Mouse (Mus musculus) embryonic facial prominence, embryonic 13.5 days (tissue): Measurements from ENCODE around the gene Uhrf1. TPM values are rescaled to one million over a fixed set of nuclear protein-coding genes. Genes with fewer than 3 reads are reported as not detected.

ENCODE experiments used
- ATAC-seq: fragments of 200-750 bp; cut with Nextera tagmentation; 2 replicates; pipeline ENCODE4 v1.8.0; 2017; ENCODE audit warnings: low read depth; ENCODE audit not compliant: insufficient number of reproducible peaks, insufficient read depth, low FRiP score, low TSS enrichment
- H3K27ac ChIP-seq: fragments of 300-500 bp; sonication (generic); 2 replicates; pipeline ENCODE4 v1.5.1; 2015; ENCODE audit warnings: moderate library complexity, mild to moderate bottlenecking, inconsistent platforms
- H3K27me3 ChIP-seq: fragments of 300-500 bp; sonication (generic); 2 replicates; pipeline ENCODE4 v1.6.1; 2015; ENCODE audit warnings: mild to moderate bottlenecking, inconsistent platforms
- H3K36me3 ChIP-seq: fragments of 300-500 bp; sonication (generic); 2 replicates; pipeline ENCODE4 v1.6.1; 2015; ENCODE audit warnings: mild to moderate bottlenecking, inconsistent platforms
- H3K4me1 ChIP-seq: fragments of 300-500 bp; sonication (generic); 2 replicates; pipeline ENCODE4 v1.6.1; 2015; ENCODE audit warnings: inconsistent platforms
- H3K4me2 ChIP-seq: fragments of 300-500 bp; sonication (generic); 2 replicates; pipeline ENCODE4 v1.6.1; 2015; ENCODE audit warnings: moderate library complexity, mild to moderate bottlenecking, inconsistent platforms
- H3K4me3 ChIP-seq: fragments of 300-500 bp; sonication (generic); 2 replicates; pipeline ENCODE4 v1.5.1; 2015; ENCODE audit warnings: mild to moderate bottlenecking, inconsistent platforms
- H3K9ac ChIP-seq: fragments of 300-500 bp; sonication (generic); 2 replicates; pipeline ENCODE4 v1.6.1; 2015; ENCODE audit warnings: mild to moderate bottlenecking, inconsistent platforms
- H3K9me3 ChIP-seq: fragments of 300-500 bp; sonication (generic); 2 replicates; pipeline ENCODE4 v1.6.1; 2016; ENCODE audit warnings: inconsistent platforms
- WGBS: fragments of 180-500 bp; shearing (Covaris S2); methylation state at CpG from one replicate; pipeline ENCODE4 v1.1.7; 2015; ENCODE audit warnings: mixed read lengths; 5-methylcytosine and 5-hydroxymethylcytosine counted together
- polyA plus RNA-seq: library from polyadenylated mRNA; unstranded; fragments of >200 nt; fragmentation: Nextera tagmentation; extraction: Ambion mirVana; gene quantifications from 2 replicates; pipeline ENCODE4 v1.2.1, GENCODE M21; 2015

Uhrf1 gene
- polyA plus RNA-seq, 1 experiment from 2014 or later = 143 TPM

DNA sequence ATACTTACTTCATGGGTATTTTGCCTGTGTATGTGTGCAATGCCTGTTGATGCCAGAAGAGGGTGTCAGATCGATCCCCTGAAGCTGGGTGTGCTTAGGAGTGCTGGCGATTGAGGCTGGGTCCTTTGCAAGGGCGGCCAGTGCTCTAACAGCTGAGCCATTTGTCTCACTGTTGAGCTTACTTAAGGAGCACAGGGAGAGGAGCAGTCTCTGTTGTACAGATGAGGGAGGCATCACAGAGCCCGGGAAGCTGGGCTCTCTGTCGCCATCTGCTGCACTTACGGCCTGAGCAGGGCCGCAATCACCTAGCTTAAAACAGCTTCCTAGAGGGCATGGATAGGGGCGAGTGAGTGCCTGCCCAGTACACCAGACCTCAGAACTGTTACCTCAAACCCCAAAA lies 29.9 kb downstream of the Uhrf1 start:
- H3K4me1 ChIP-seq = peaks cover 30% of the 10 kb centered on the region
- no peak overlapping the region for H3K27ac ChIP-seq
- no peak overlapping the region for H3K4me3 ChIP-seq
- no peak overlapping the region for H3K4me2 ChIP-seq
- WGBS = 51% methylated on average over 8 of the region's 8 CpGs
- no peaks in the 10 kb centered on the region for H3K27me3 ChIP-seq
- no peak overlapping the region for H3K9ac ChIP-seq
- no peak for ATAC-seq
- H3K36me3 ChIP-seq = peaks cover 7% of the 10 kb centered on the region; the same call in 1 of the 2 replicates
- H3K9me3 ChIP-seq = no peaks in the 10 kb centered on the region

DNA sequence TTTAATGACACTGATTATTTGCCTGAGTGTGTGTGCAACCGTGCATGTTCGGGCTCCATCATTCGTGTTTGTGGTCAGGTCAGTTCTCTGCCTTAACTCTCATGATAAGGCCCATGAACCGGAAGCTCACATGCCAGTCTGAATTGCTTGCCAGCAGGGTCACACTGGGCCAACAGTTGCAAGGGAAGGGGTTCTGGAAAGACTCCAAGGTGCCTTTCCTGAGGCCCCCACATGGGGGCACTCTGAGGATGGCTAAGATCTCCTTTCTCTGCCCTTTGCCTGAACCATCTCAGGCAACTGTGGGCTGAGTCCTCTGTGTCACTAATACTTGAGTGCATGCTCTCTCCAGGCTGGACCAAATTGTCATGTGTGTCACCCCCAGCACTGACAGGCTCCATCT lies 34.1 kb downstream of the Uhrf1 start:
- Histone ChIP-seq H3K27me3 (no peaks in the 10 kb centered on the region), H3K9me3 (no peaks in the 10 kb centered on the region), H3K4me2 (no peak overlapping the region), H3K4me1 (peaks cover 6% of the 10 kb centered on the region), H3K36me3 (peaks cover 7% of the 10 kb centered on the region; the same call in 1 of the 2 replicates), H3K27ac (no peak overlapping the region), H3K9ac (no peak overlapping the region), H3K4me3 (no peak overlapping the region)
- 54% methylated on average over 4 of the region's 4 CpGs for WGBS
- no peak for ATAC-seq

DNA sequence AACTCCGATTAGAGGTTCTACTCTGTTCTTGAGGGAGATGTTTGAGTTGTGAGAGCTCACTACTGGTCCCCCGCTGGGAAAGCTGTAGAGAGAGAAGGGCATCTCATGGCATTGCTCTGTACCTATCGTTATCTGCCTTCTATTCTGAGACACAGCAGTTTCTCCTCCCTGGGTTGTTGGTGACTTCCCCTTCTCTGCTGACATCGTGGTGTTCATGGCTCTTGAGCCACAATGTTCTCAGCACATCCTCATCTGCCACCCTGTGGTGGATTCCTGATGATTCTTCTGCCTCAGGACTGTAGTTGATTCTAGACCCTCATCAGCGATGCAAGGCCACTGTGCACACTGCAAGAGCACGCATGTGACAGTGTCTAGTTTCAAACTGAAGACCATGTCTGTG lies 34.7 kb downstream of the Uhrf1 start:
- ATAC-seq = no peak

DNA sequence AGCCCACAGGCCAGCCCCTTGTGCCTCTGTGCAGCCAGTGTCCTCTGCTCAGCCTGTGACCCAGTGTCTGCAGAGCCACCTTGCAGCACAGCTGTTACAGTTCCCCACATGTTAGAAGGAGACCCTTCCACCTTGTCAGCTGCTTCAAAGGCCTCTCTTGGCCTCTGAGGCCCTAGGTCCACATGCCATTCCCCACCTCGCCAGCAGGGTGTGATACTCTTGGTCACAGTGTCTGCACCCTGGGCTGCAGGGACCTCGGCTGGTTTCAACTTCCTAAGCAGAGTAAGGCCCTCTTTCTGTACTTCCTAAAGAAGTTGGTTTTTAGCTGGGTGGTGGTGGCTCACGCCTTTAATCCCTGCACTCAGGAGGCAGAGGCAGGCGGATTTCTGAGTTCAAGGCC lies 35.8 kb downstream of the Uhrf1 start:
- no peaks in the 10 kb centered on the region for H3K9me3 ChIP-seq
- no peak overlapping the region for H3K4me2 ChIP-seq
- no peaks in the 10 kb centered on the region for H3K27me3 ChIP-seq
- H3K4me1 ChIP-seq = peaks cover 3% of the 10 kb centered on the region
- no peak overlapping the region for H3K27ac ChIP-seq
- no peak overlapping the region for H3K4me3 ChIP-seq
- peaks cover 7% of the 10 kb centered on the region; the same call in 1 of the 2 replicates for H3K36me3 ChIP-seq
- no peak for ATAC-seq
- WGBS = 55% methylated on average over 4 of the region's 4 CpGs
- H3K9ac ChIP-seq = no peak overlapping the region

More for the DNA sequence above, 34.7 kb downstream of the Uhrf1 start:
- Histone ChIP-seq H3K4me1 (peaks cover 6% of the 10 kb centered on the region), H3K9ac (no peak overlapping the region), H3K4me3 (no peak overlapping the region), H3K27ac (no peak overlapping the region), H3K9me3 (no peaks in the 10 kb centered on the region), H3K4me2 (no peak overlapping the region), H3K36me3 (peaks cover 7% of the 10 kb centered on the region; the same call in 1 of the 2 replicates), H3K27me3 (no peaks in the 10 kb centered on the region)
- 95% methylated on average over 6 of the region's 6 CpGs for WGBS

DNA sequence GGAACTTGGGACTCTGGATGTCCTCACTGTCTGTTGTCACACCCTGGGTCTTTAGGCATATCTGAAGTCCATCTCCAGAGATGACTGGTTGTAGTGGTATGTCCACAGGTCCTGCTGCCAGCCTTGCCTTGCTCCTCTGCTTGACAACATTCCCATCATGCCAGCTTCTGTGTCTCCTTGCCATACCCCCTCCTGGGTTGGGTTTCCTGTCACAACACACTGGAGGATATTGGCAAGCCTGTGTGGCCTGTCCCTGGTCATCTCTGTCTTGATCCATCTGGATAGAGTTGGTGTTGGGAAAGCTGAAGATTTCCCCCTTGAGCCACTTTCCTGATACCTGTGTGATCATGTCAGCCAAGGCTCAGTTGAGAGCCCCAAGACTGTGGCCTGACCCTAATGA lies 37.6 kb downstream of the Uhrf1 start:
- no peaks in the 10 kb centered on the region for H3K9me3 ChIP-seq
- H3K27me3 ChIP-seq = no peaks in the 10 kb centered on the region
- no peak overlapping the region for H3K9ac ChIP-seq
- no peak overlapping the region for H3K4me3 ChIP-seq
- H3K36me3 ChIP-seq = no peaks in the 10 kb centered on the region
- peaks cover 3% of the 10 kb centered on the region for H3K4me1 ChIP-seq
- no peak overlapping the region for H3K4me2 ChIP-seq
- no peak for ATAC-seq
- no peak overlapping the region for H3K27ac ChIP-seq

DNA sequence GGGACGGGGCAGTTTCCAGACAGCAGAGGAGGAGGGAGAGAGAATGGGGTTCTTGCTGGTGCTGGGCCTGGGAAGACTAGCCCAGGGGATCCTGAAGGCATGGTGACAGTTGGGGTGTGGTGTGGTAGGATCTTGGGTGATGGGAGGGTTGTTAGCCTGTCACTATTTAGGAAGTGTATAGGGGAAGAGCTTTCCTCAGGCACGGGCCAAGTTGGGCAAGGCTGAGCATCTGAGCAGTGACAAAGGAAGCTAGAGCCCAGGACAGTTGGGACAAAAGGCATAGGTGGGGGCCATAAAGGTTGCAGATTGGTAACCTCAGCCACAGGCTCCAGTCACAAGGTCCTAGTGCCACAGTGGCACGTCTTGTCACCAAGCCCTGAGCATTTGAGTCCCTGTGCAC lies 40.3 kb downstream of the Uhrf1 start:
- H3K4me2 ChIP-seq = no peak overlapping the region
- H3K36me3 ChIP-seq = 0 out of 2 replicates have a peak, but pooled peaks cover 4% of the 10 kb centered on the region
- H3K9ac ChIP-seq = no peak overlapping the region
- H3K4me3 ChIP-seq = no peak overlapping the region
- no peaks in the 10 kb centered on the region for H3K27me3 ChIP-seq
- ATAC-seq = no peak
- no peak overlapping the region for H3K27ac ChIP-seq
- no peaks in the 10 kb centered on the region for H3K4me1 ChIP-seq
- 80% methylated on average over 3 of the region's 3 CpGs for WGBS
- no peaks in the 10 kb centered on the region for H3K9me3 ChIP-seq

DNA sequence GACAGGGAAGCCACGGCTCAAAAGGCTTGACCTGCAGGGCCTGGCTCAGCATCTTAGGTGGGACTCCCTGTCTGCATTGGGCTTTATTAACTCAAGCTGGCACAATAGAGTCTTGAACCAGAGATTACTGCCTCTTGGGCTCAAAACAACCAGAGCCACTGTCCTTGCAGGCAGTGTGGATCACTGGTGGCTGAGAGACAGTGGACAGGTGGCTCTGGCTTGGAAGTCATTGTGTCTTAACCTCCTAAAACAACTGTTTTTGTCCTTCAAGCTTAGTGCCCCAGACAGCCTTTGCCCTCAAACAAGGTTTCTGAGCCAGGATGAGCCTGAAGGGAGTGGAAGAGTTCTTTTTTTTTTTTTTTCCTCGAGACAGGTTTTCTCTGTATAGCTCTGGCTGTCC lies 42.2 kb downstream of the Uhrf1 start:
- Histone ChIP-seq H3K27me3 (no peaks in the 10 kb centered on the region), H3K27ac (no peak overlapping the region), H3K36me3 (0 out of 2 replicates have a peak, but pooled peaks cover 6% of the 10 kb centered on the region), H3K4me2 (no peak overlapping the region), H3K4me3 (no peak overlapping the region), H3K9me3 (no peaks in the 10 kb centered on the region), H3K4me1 (no peaks in the 10 kb centered on the region), H3K9ac (no peak overlapping the region)
- no peak for ATAC-seq
- WGBS = 77% methylated on average over 2 of the region's 2 CpGs

DNA sequence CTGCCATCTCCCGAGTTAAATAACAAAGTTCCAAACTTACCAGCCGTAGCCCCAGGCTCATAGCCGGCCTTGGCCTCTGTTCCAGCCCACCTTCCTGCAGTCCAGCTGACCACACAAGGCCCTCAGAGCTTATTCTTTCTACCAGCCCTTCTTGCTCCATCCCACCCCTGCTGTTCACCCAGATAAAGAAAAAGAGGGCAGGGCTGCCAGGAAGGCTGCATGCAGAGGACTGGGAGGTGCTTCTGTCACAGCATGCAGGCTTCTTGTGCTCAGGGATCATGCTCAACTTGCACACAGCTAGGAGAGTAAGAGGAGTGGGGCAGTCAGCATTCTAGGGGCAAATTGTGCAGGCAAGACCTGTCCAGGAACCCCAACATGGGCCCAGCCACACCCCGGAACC lies 45.0 kb downstream of the Uhrf1 start:
- Histone ChIP-seq H3K9ac (no peak overlapping the region), H3K27me3 (no peaks in the 10 kb centered on the region), H3K4me2 (no peak overlapping the region), H3K4me3 (no peak overlapping the region), H3K4me1 (no peaks in the 10 kb centered on the region), H3K27ac (no peak overlapping the region), H3K36me3 (peaks cover 26% of the 10 kb centered on the region), H3K9me3 (no peaks in the 10 kb centered on the region)
- WGBS = 68% methylated on average over 4 of the region's 4 CpGs
- no peak for ATAC-seq

DNA sequence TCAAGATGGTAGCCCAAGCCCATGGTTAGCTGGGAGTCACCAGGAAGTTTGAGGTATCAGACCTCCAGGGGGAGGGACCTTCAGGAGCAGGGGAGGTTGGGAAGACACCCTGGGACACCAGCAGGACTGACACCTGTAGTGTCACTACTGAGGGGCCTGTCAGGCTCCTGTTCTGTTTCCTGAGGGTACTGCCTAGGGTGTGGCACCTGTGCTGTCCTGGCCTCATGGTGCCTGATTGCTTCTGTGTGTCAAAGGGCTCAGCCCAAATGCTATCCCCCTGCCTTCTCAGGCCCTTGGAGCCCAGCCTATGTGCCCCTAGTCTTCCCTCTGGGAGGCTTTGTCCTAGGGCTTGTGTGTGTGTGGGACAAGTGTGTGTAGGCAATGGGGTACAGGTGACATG lies 45.5 kb downstream of the Uhrf1 start:
- H3K27me3 ChIP-seq = no peaks in the 10 kb centered on the region
- no peak overlapping the region for H3K4me3 ChIP-seq
- no peak overlapping the region for H3K9ac ChIP-seq
- H3K4me2 ChIP-seq = no peak overlapping the region
- H3K9me3 ChIP-seq = no peaks in the 10 kb centered on the region
- ATAC-seq = no peak
- H3K36me3 ChIP-seq = peaks cover 31% of the 10 kb centered on the region
- H3K4me1 ChIP-seq = no peaks in the 10 kb centered on the region
- no peak overlapping the region for H3K27ac ChIP-seq

DNA sequence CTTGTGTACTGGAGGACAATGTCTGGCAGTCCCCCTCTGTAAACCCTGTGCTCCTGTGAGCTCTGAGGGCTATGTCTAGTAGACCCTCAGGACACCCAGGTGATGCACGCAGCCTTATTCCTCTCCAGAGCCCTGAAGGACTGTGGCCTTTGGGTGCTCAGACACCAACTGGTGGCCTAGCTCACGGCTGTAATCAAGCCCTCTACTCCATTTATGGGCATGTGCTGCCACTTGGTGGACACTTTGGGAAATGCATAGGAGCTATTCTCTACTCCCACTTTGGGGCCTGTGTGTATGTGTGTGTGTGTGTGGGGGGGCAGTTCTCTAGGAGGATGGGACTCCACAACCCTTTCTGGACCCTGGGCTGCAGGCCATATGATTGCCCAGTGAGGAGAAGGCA lies 47.6 kb downstream of the Uhrf1 start:
- no peak; the same call in 1 of the 2 replicates for ATAC-seq
- Histone ChIP-seq H3K4me1 (no peaks in the 10 kb centered on the region), H3K4me3 (no peak overlapping the region), H3K4me2 (no peak overlapping the region), H3K36me3 (peaks cover 51% of the 10 kb centered on the region), H3K27ac (no peak overlapping the region), H3K27me3 (no peaks in the 10 kb centered on the region), H3K9me3 (no peaks in the 10 kb centered on the region), H3K9ac (0 out of 2 replicates have a peak overlapping the region, but pooled peaks have one; percentile 21)
- WGBS = 40% methylated on average over 2 of the region's 2 CpGs

DNA sequence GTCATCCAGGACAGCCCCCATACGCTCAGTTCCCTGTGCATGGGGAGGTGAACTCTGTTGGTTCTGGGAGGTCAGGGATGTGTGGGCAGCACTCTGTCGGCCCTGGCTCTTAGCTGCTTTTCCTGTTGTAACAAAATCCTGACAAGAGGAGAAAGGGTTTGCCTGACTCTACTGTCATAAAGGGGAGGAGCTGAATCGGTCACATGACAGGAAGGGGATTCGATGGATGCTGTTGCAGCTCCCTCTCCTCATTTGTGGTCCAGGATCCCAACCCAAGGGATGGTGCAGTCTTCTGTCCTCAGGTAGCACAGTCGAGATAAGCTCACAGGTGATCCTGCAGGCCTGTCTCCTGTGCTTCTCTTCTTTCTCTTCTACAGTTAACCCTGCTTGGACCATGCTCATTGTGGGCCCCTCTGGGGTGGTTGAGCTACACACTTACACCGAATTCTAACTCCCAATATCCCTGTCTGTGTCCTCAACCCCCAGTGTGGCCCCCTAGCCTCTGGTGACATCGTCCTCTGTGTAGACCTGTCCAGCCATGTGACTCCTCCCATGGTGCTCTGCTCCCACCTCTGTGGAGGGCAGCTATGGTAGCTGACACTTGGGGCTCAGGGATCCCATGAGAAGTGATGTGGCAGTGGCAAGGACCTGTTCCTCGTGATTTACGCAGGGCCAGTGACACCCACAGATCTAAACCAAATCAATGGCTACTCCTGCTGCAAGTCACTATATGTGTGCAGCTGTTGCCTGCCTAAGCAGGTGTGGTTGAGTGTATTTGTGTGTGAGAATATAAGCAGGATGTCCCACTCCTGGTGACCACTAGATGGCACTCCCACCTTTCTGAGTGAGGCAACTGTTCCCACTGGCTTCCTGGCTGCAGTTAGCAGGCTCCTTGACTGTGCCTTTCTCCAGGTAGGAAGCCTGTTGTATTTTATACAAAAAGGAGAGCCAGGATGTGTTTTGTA lies 54.1 kb downstream of the Uhrf1 start:
- 76% methylated on average over 9 of the region's 9 CpGs for WGBS
- Histone ChIP-seq H3K9me3 (no peaks in the 10 kb centered on the region), H3K4me3 (no peak overlapping the region), H3K36me3 (peaks cover 87% of the 10 kb centered on the region), H3K27me3 (no peaks in the 10 kb centered on the region), H3K4me1 (no peaks in the 10 kb centered on the region), H3K4me2 (no peak overlapping the region), H3K9ac (no peak overlapping the region), H3K27ac (no peak overlapping the region)
- no peak for ATAC-seq

DNA sequence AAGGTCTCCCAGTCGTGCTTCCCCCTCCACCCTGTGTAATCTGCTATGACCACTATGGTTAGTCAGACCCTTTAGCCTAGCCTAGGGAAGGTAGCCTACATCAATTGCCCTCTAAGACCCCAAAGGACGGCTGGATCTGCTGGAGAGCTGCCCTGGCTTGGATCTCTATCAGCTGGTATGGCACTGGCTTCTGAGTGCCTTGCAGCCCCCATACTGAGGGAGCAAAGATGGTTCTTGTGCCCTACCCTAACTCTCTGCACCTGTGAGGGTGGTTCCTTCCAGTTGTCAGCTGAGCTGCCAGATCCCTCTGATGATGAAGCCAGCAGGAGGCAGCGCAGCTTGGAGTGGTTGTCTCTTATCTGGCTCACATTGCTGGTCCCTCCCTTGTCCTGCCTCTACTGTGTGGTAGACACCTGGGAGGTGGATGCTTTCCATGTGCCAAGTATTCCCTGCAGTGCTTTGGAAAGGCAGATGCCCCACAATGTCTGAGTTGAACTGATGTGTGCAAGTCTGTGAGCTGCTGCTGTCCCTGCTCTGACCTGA lies 56.1 kb downstream of the Uhrf1 start:
- H3K27ac ChIP-seq = no peak overlapping the region
- peaks cover 88% of the 10 kb centered on the region for H3K36me3 ChIP-seq
- no peaks in the 10 kb centered on the region for H3K27me3 ChIP-seq
- H3K4me3 ChIP-seq = no peak overlapping the region
- H3K4me2 ChIP-seq = no peak overlapping the region
- ATAC-seq = no peak
- no peaks in the 10 kb centered on the region for H3K4me1 ChIP-seq
- no peak overlapping the region for H3K9ac ChIP-seq
- no peaks in the 10 kb centered on the region for H3K9me3 ChIP-seq
- WGBS = 84% methylated on average over 3 of the region's 3 CpGs
